Mouse (Mus musculus): Measurements from ENCODE around the gene Nox3.

The Nox3 gene

GRCm38 (mm10) chr17:3696161-3696560 lies at the start of gene Nox3:
Gene Nox3 (minus strand): TSS chr17:3696261.
- DNase-seq = no peak

- no peak for DNase-seq
These were observed 48.3 kb upstream of the Nox3 start for GRCm38 (mm10) chr17:3744402-3744801.

GRCm38 (mm10) chr17:3736936-3737335 lies 40.9 kb upstream of the Nox3 start:
- DNase-seq = no peak

- DNase-seq = no peak
These were observed 38.2 kb upstream of the Nox3 start for GRCm38 (mm10) chr17:3734286-3734685.

- DNase-seq = no peak
These were observed 9.4 kb upstream of the Nox3 start for GRCm38 (mm10) chr17:3705350-3705930.

GRCm38 (mm10) chr17:3702320-3702719 lies 6.3 kb upstream of the Nox3 start:
- DNase-seq = no peak

GRCm38 (mm10) chr17:3692817-3693216 lies 3.2 kb downstream of the Nox3 start:
- DNase-seq = no peak

GRCm38 (mm10) chr17:3690499-3691258 lies 5.4 kb downstream of the Nox3 start:
- no peak for DNase-seq

GRCm38 (mm10) chr17:3683662-3684061 lies 12.4 kb downstream of the Nox3 start:
- DNase-seq = no peak

- no peak for DNase-seq
These were observed 26.8 kb downstream of the Nox3 start for GRCm38 (mm10) chr17:3669226-3669625.

GRCm38 (mm10) chr17:3667287-3667686 lies 28.8 kb downstream of the Nox3 start:
- no peak for DNase-seq

- DNase-seq = no peak
These were observed 30.7 kb downstream of the Nox3 start for GRCm38 (mm10) chr17:3665321-3665720.

- DNase-seq = no peak
These were observed 36.6 kb downstream of the Nox3 start for GRCm38 (mm10) chr17:3659497-3659896.

- DNase-seq = no peak
These were observed 45.7 kb downstream of the Nox3 start for GRCm38 (mm10) chr17:3650377-3650776.

GRCm38 (mm10) chr17:3643582-3643981 lies 52.5 kb downstream of the Nox3 start:
- no peak for DNase-seq

GRCm38 (mm10) chr17:3641456-3641855 lies 54.6 kb downstream of the Nox3 start:
- no peak for DNase-seq

GRCm38 (mm10) chr17:3638757-3639156 lies 57.3 kb downstream of the Nox3 start:
- no peak for DNase-seq

- DNase-seq = no peak
These were observed 63.6 kb downstream of the Nox3 start for GRCm38 (mm10) chr17:3632501-3632900.

- no peak for DNase-seq
These were observed 79.5 kb downstream of the Nox3 start for GRCm38 (mm10) chr17:3616329-3617216.

- DNase-seq = no peak
These were observed 80.5 kb downstream of the Nox3 start for GRCm38 (mm10) chr17:3615553-3615952.

- DNase-seq = no peak
These were observed 84.3 kb downstream of the Nox3 start for GRCm38 (mm10) chr17:3611781-3612075.

GRCm38 (mm10) chr17:3610928-3611780 lies 84.9 kb downstream of the Nox3 start:
- DNase-seq = peak; percentile 22

GRCm38 (mm10) chr17:3610307-3610754 lies 85.7 kb downstream of the Nox3 start:
- DNase-seq = no peak

All from cerebellum, adult 9-10 months (tissue).